Mouse (Mus musculus): Measurements from ENCODE around the gene Kdm4a.

- TF ChIP-seq CTCF (IDR thresholded peaks at IDR 0.05; ENCODE audit: low read depth) (no peak), EP300 (IDR thresholded peaks at IDR 0.05; ENCODE audit: low read depth) (no peak)
Measured at GRCm38 (mm10) chr4:118098571-118098970, 81.3 kb downstream of the Kdm4a start.

All from heart, postnatal 0 days (tissue).